ENCODE assay signal across 19 mouse cellular contexts in genomic region chr2:19627044-19627443, GRCm38 (mm10). TPM values are rescaled to one million over a fixed set of nuclear protein-coding genes. Genes with fewer than 3 reads are reported as not detected.
A peak's percentile ranks its signal among the peaks of the same experiment; 100 is the strongest.
DNase-seq lines count a peak whose midpoint lies in the region; ATAC-seq and TF ChIP-seq lines count a peak whose summit lies in the region.
"Had no signal": no experiment of that assay in that cellular context is flagged by ENCODE, and none has a peak within 500 bp of the region (broad histone marks: within the 10 kb centered on the region; RNA-seq: fewer than 3 reads in every experiment).

No protein-coding gene starts in this region.

- H3K36me3 ChIP-seq in spleen, adult 2 months (ENCODE audit: control insufficient read depth, insufficient read depth, low read length) = no peaks in the 10 kb centered on the region
- H3K36me3 ChIP-seq: forebrain, embryonic 12.5 days; hindbrain, embryonic 10.5 days; liver, embryonic 15.5 days; midbrain, embryonic 15.5 days had no signal

- TF ChIP-seq CTCF in spleen, adult 2 months (IDR thresholded peaks at IDR 0.05; ENCODE audit: extremely low read depth, insufficient read depth, insufficient read length, insufficient replicate concordance) = no peak

- TF ChIP-seq POLR2A in spleen, adult 2 months (IDR thresholded peaks at IDR 0.05; ENCODE audit: low read depth, low read length) = no peak

- no peak overlapping the region; the same call in 1 of the 2 replicates for H3K4me3 ChIP-seq in spleen, adult 2 months (ENCODE audit: extremely low read depth, insufficient read depth, insufficient read length)
- H3K4me3 ChIP-seq: forebrain, embryonic 12.5 days; hindbrain, embryonic 10.5 days; left cerebral cortex, adult 2 months; liver, embryonic 15.5 days; megakaryocyte, embryonic 14.5 days; midbrain, embryonic 15.5 days had no signal

- H3K4me1 ChIP-seq in spleen, adult 2 months (ENCODE audit: control insufficient read depth, insufficient read depth, insufficient read length) = peaks cover 17% of the 10 kb centered on the region; the same call in 1 of the 2 replicates
- H3K4me1 ChIP-seq: forebrain, embryonic 12.5 days; hindbrain, embryonic 10.5 days; liver, embryonic 15.5 days; megakaryocyte, embryonic 14.5 days; midbrain, embryonic 15.5 days had no signal

- H3K27ac ChIP-seq in spleen, adult 2 months (ENCODE audit: insufficient read depth, low read length) = peak overlapping the region; percentile 76
- H3K27ac ChIP-seq: forebrain, embryonic 12.5 days; hindbrain, embryonic 10.5 days; left cerebral cortex, adult 2 months; liver, embryonic 15.5 days; midbrain, embryonic 15.5 days; stomach, postnatal 0 days had no signal

- WGBS in spleen, adult 2 months = 17% methylated on average over 6 of the region's 6 CpGs

- DNase-seq in kidney, adult 9 months = peak; percentile 6
- no peak for DNase-seq in kidney, adult 18-20 months
- peak in 1 of 2 experiments; percentile 12 for DNase-seq in spleen, adult 2 months (ENCODE audit: low read depth in 1 of 2, low spot score in 2 of 2)
- no peak for DNase-seq in spleen, postnatal 14 days (ENCODE audit: low spot score in 2 of 2)
- no peak for DNase-seq in adipocyte (ENCODE audit: low spot score)
- no peak for DNase-seq in urinary bladder, adult 2 months (ENCODE audit: low spot score)
- DNase-seq: adrenal gland, postnatal 14 days; cerebellum, postnatal 10 days; kidney, adult 8-10 months; right cerebral cortex, adult 18-20 months; thymus, postnatal 14 days had no signal

- peak; percentile 63 for ATAC-seq in megakaryocyte, adult 5-6 weeks (ENCODE audit: poor library complexity, severe bottlenecking)
- ATAC-seq: midbrain, embryonic 15.5 days had no signal

- no peaks in the 10 kb centered on the region for H3K27me3 ChIP-seq in spleen, adult 2 months (ENCODE audit: control insufficient read depth, insufficient read depth, low read length)
- H3K27me3 ChIP-seq: forebrain, embryonic 12.5 days; liver, embryonic 15.5 days; megakaryocyte, embryonic 14.5 days; midbrain, embryonic 15.5 days had no signal

RNA-seq across cellular contexts. Expression of gene Otud1, which starts 30.5 kb away (rescaled TPM):
- 12.4 and 25.5 TPM in 2 replicates for polyA plus RNA-seq in spleen, adult 2 months (2012; rRNA removed)
- total RNA-seq in megakaryocyte, adult 5-6 weeks (2015) = 5.3 and 6.6 TPM in 2 replicates
- total RNA-seq in megakaryocyte, adult 5-6 weeks (2017) = 6.0 and 6.4 TPM in 2 replicates
- polyA plus RNA-seq in urinary bladder, adult 2 months (2012; rRNA removed) = 5.6 and 7.7 TPM in 2 replicates
